Mouse (Mus musculus): ENCODE measurements around the gene Mpg. TPM values are rescaled to one million over a fixed set of nuclear protein-coding genes. Genes with fewer than 3 reads are reported as not detected.
A peak's percentile ranks its signal among the peaks of the same experiment; 100 is the strongest.

Mpg gene
- total RNA-seq (2021), result 10 to 100 TPM; 16.2 to 16.3 TPM
- long read RNA-seq, transcript Mpg-201 (4 exons, 1,737 nt), result major isoform, 11 of 18 reads
- long read RNA-seq, partial matches to known transcripts, result 2 of 18 reads
- long read RNA-seq, other reads (novel, unspliced or antisense), result 5 of 18 reads

GRCm38 (mm10) chr11:32226124-32226871 is at the start of gene Mpg:
Gene Mpg (plus strand): TSS chr11:32226505.
- peak; percentile 86 to 92 for DNase-seq (ENCODE audit: low spot score in 2 of 2)

- no peak for DNase-seq (ENCODE audit: low spot score in 2 of 2)
These were observed 47.8 kb upstream of the Mpg start for GRCm38 (mm10) chr11:32178506-32178905.

GRCm38 (mm10) chr11:32181246-32181645 is 45.1 kb upstream of the Mpg start:
- no peak for DNase-seq (ENCODE audit: low spot score in 2 of 2)

- peak; percentile 82 to 95 for DNase-seq (ENCODE audit: low spot score in 2 of 2)
These were observed 44.1 kb upstream of the Mpg start for GRCm38 (mm10) chr11:32181973-32182868.

GRCm38 (mm10) chr11:32184469-32184868 is 41.8 kb upstream of the Mpg start:
- no peak for DNase-seq (ENCODE audit: low spot score in 2 of 2)

GRCm38 (mm10) chr11:32186031-32186430 is 40.3 kb upstream of the Mpg start:
- DNase-seq (ENCODE audit: low spot score in 2 of 2), result no peak

GRCm38 (mm10) chr11:32187256-32187655 is 39.0 kb upstream of the Mpg start:
- no peak for DNase-seq (ENCODE audit: low spot score in 2 of 2)

GRCm38 (mm10) chr11:32188881-32189280 is 37.4 kb upstream of the Mpg start:
- no peak for DNase-seq (ENCODE audit: low spot score in 2 of 2)

GRCm38 (mm10) chr11:32189434-32189833 is 36.9 kb upstream of the Mpg start:
- DNase-seq (ENCODE audit: low spot score in 2 of 2), result no peak

- no peak for DNase-seq (ENCODE audit: low spot score in 2 of 2)
These were observed 36.2 kb upstream of the Mpg start for GRCm38 (mm10) chr11:32190119-32190518.

- DNase-seq (ENCODE audit: low spot score in 2 of 2), result no peak
These were observed 35.6 kb upstream of the Mpg start for GRCm38 (mm10) chr11:32190603-32191110.

- no peak for DNase-seq (ENCODE audit: low spot score in 2 of 2)
These were observed 33.1 kb upstream of the Mpg start for GRCm38 (mm10) chr11:32193156-32193555.

- no peak for DNase-seq (ENCODE audit: low spot score in 2 of 2)
These were observed 32.2 kb upstream of the Mpg start for GRCm38 (mm10) chr11:32194086-32194485.

GRCm38 (mm10) chr11:32194626-32195025 is 31.7 kb upstream of the Mpg start:
- DNase-seq (ENCODE audit: low spot score in 2 of 2), result no peak

GRCm38 (mm10) chr11:32195867-32196540 is 30.3 kb upstream of the Mpg start:
- DNase-seq (ENCODE audit: low spot score in 2 of 2), result no peak

- DNase-seq (ENCODE audit: low spot score in 2 of 2), result no peak
These were observed 29.6 kb upstream of the Mpg start for GRCm38 (mm10) chr11:32196727-32197126.

GRCm38 (mm10) chr11:32197766-32198165 is 28.5 kb upstream of the Mpg start:
- DNase-seq (ENCODE audit: low spot score in 2 of 2), result no peak

GRCm38 (mm10) chr11:32198256-32198955 is 27.9 kb upstream of the Mpg start:
- DNase-seq (ENCODE audit: low spot score in 2 of 2), result no peak

- no peak for DNase-seq (ENCODE audit: low spot score in 2 of 2)
These were observed 27.1 kb upstream of the Mpg start for GRCm38 (mm10) chr11:32199230-32199629.

- DNase-seq (ENCODE audit: low spot score in 2 of 2), result no peak
These were observed 26.2 kb upstream of the Mpg start, which contains the start of gene Il9r for GRCm38 (mm10) chr11:32200075-32200601. Gene Il9r (minus strand): TSS chr11:32200279.
